Mouse (Mus musculus) heart, embryonic 14.5 days (tissue): Measurements from ENCODE around the gene Zc3h13. TPM values are rescaled to one million over a fixed set of nuclear protein-coding genes. Genes with fewer than 3 reads are reported as not detected.

Source experiments
- ATAC-seq: fragments of 200-750 bp; cut with Nextera tagmentation; 2 replicates; pipeline ENCODE4 v1.8.0; 2017; ENCODE audit warnings: low read depth, moderate TSS enrichment; ENCODE audit not compliant: insufficient number of reproducible peaks, insufficient read depth, low FRiP score
- H3K27ac ChIP-seq, 2 experiments: fragments of 200-500 bp in 1 of 2; fragments of 300-500 bp in 1 of 2; sonication (generic) in 1 of 2; replicated peaks in 1 of 2; 2 replicates each; pipeline ENCODE4 v1.5.1; 2012 to 2014; ENCODE audit warnings: low read depth in 2 of 2, low read length in 2 of 2, control low read depth in 1 of 2, mild to moderate bottlenecking in 1 of 2, mixed read lengths in 1 of 2; ENCODE audit not compliant: control insufficient read depth in 1 of 2, insufficient read depth in 1 of 2
- H3K27me3 ChIP-seq: fragments of 300-500 bp; sonication (generic); 2 replicates; pipeline ENCODE4 v1.6.1; 2014; ENCODE audit warnings: mild to moderate bottlenecking, low read length, control low read depth; ENCODE audit not compliant: control insufficient read depth, insufficient read depth
- H3K36me3 ChIP-seq: fragments of 300-500 bp; sonication (generic); 2 replicates; pipeline ENCODE4 v1.6.1; 2014; ENCODE audit warnings: mild to moderate bottlenecking, control low read depth, low read length, mixed read lengths; ENCODE audit not compliant: control insufficient read depth, insufficient read depth
- H3K4me1 ChIP-seq, 2 experiments: fragments of 200-500 bp in 1 of 2; fragments of 300-500 bp in 1 of 2; sonication (generic) in 1 of 2; 2 replicates each; pipeline ENCODE4 v1.6.1; 2012 to 2014; ENCODE audit warnings: low read length in 2 of 2, control low read depth in 1 of 2, mixed read lengths in 1 of 2; ENCODE audit not compliant: control insufficient read depth in 2 of 2, insufficient read depth in 2 of 2
- H3K4me2 ChIP-seq: fragments of 300-500 bp; sonication (generic); 2 replicates; pipeline ENCODE4 v1.6.1; 2014; ENCODE audit warnings: mild to moderate bottlenecking, low read length
- H3K4me3 ChIP-seq, 2 experiments: fragments of 200-500 bp in 1 of 2; fragments of 300-500 bp in 1 of 2; sonication (generic) in 1 of 2; 2 replicates each; pipeline ENCODE4 v1.5.1; 2012 to 2014; ENCODE audit warnings: low read length in 2 of 2, mild to moderate bottlenecking in 2 of 2, control low read depth in 1 of 2, low read depth in 1 of 2, moderate library complexity in 1 of 2; ENCODE audit not compliant: control insufficient read depth in 1 of 2, insufficient read depth in 1 of 2
- H3K9ac ChIP-seq: fragments of 300-500 bp; sonication (generic); 2 replicates; pipeline ENCODE4 v1.6.1; 2014; ENCODE audit warnings: mild to moderate bottlenecking, low read length
- H3K9me3 ChIP-seq: fragments of 300-500 bp; sonication (generic); 2 replicates; pipeline ENCODE4 v1.6.1; 2016; ENCODE audit warnings: low read length, control low read depth; ENCODE audit not compliant: control insufficient read depth
- WGBS: fragments of 180-500 bp; shearing (Covaris S2); extraction: QIAGEN DNeasy Blood & Tissue Kit; methylation state at CpG from one replicate; pipeline ENCODE4 v1.1.7; 2014; 5-methylcytosine and 5-hydroxymethylcytosine counted together
- polyA plus RNA-seq: library from polyadenylated mRNA; unstranded; fragments of >200 nt; fragmentation: Nextera tagmentation; extraction: Ambion mirVana; gene quantifications from 2 replicates; pipeline ENCODE4 v1.2.1, GENCODE M21; 2014

Zc3h13 gene
- polyA plus RNA-seq, result 20.1 and 20.9 TPM in 2 replicates

DNA sequence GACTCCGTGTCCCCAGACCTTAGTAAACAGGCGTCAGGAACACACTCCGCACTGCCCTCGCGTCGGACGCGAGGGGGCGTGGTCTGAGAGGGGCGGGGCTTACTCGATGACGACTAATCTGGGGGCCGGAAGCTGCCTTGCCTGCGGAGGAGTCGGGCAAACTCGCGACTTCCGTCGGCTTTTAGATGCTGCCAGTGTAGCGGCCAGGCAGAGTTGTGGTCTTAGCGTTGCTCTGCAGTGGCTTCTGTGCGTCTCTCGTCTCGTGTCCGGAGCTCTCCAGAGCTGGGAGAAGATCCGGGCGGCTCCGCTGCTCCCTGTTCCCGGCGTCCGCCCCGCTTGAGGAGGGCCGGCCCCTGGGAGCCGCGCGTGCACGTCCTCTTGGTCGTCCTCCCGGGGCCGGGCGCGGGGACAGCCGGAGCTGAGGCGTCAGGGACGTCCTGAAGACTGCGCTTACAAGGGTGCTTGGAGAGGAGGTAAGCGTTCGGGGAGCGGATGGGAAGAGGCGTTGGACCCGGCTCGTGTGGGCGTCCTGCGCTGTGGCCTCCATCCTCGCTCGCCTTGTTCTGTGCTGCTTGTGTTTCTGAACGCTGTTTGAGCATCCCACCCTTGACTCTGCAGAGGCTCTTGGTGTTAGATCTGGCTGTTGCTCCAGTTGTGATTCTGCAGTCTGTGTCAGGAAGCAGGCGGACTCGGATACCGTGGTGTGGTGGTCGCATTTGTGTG is at the start of gene Zc3h13:
Gene Zc3h13, plus strand, starts transcription at position 181 of the 723 bp plus-strand sequence.
- H3K27ac ChIP-seq, result peak within 1 kb of the TSS; percentile 74 to 87
- under 1% methylated on average over 60 of the region's 61 CpGs for WGBS

GRCm38 (mm10) chr14:75235552-75235951 is 48.6 kb upstream of the Zc3h13 start:
- no peaks in the 10 kb centered on the region for H3K4me1 ChIP-seq
- no peak overlapping the region for H3K4me3 ChIP-seq
- no peak for ATAC-seq
- no peak overlapping the region for H3K9ac ChIP-seq
- no peaks in the 10 kb centered on the region for H3K9me3 ChIP-seq
- no peaks in the 10 kb centered on the region for H3K36me3 ChIP-seq
- H3K27ac ChIP-seq, result no peak overlapping the region
- H3K27me3 ChIP-seq, result no peaks in the 10 kb centered on the region
- H3K4me2 ChIP-seq, result no peak overlapping the region
- WGBS, result 85% methylated on average over 8 of the region's 8 CpGs

More for the DNA sequence above, at the start of gene Zc3h13:
- no peaks in the 10 kb centered on the region for H3K36me3 ChIP-seq
- no peaks in the 10 kb centered on the region for H3K9me3 ChIP-seq
- peak; percentile 99 for ATAC-seq
- peak within 1 kb of the TSS; percentile 93 for H3K4me2 ChIP-seq
- H3K4me1 ChIP-seq, result peaks cover 2 to 15% of the 10 kb centered on the region in 2 experiments
- peak within 1 kb of the TSS; percentile 94 to 99 for H3K4me3 ChIP-seq
- H3K9ac ChIP-seq, result peak within 1 kb of the TSS; percentile 94
- H3K27me3 ChIP-seq, result no peaks in the 10 kb centered on the region

DNA sequence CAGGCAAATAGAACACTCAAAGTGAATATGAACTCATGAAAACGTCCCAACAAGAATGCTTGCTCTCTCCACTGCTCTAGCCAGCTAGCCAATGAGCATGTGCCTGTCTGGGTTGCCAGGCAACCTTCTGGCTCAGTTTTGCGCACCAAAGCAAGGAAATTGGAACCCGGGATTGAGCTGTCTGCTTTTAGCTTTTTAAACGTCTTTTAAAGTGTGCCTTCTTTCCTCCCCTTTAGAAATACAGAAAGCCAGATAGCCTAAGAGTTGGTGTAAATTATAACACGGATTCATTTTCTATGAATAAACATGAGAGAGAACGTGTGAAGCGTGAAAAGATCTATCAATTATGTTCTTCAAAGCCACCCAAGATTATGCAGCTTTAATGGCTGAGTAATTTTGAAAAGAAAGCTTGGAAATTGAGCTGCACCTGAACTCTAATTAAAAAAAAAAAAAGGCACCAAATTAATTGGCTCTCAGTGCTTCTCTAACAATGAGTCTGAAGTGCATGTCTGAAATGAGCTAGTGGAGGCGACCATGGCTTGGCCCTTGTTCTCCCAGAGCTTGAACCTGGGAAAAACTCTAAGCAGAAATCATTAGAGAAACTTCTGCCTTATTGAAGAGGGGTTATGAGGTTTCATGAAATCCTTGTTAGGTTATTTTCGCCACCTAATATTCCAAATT is 48.1 kb upstream of the Zc3h13 start:
- Histone ChIP-seq H3K4me2 (no peak overlapping the region), H3K9me3 (no peaks in the 10 kb centered on the region), H3K9ac (no peak overlapping the region), H3K4me1 (no peaks in the 10 kb centered on the region), H3K36me3 (no peaks in the 10 kb centered on the region), H3K27me3 (no peaks in the 10 kb centered on the region), H3K4me3 (no peak overlapping the region), H3K27ac (no peak overlapping the region)
- 65% methylated on average over 9 of the region's 9 CpGs for WGBS
- ATAC-seq, result no peak

GRCm38 (mm10) chr14:75236636-75237003 is 47.6 kb upstream of the Zc3h13 start:
- no peaks in the 10 kb centered on the region for H3K27me3 ChIP-seq
- no peaks in the 10 kb centered on the region for H3K36me3 ChIP-seq
- 78% methylated on average over 4 of the region's 4 CpGs for WGBS
- no peak overlapping the region for H3K27ac ChIP-seq
- no peak overlapping the region for H3K4me2 ChIP-seq
- no peaks in the 10 kb centered on the region for H3K9me3 ChIP-seq
- no peak overlapping the region for H3K4me3 ChIP-seq
- H3K4me1 ChIP-seq, result no peaks in the 10 kb centered on the region
- no peak overlapping the region for H3K9ac ChIP-seq
- ATAC-seq, result no peak

GRCm38 (mm10) chr14:75237096-75237495 is 47.1 kb upstream of the Zc3h13 start:
- Histone ChIP-seq H3K36me3 (no peaks in the 10 kb centered on the region), H3K4me2 (no peak overlapping the region), H3K9me3 (no peaks in the 10 kb centered on the region), H3K4me3 (no peak overlapping the region), H3K27me3 (no peaks in the 10 kb centered on the region), H3K27ac (no peak overlapping the region), H3K9ac (no peak overlapping the region), H3K4me1 (no peaks in the 10 kb centered on the region)
- WGBS, result 77% methylated on average over 8 of the region's 8 CpGs
- no peak for ATAC-seq

DNA sequence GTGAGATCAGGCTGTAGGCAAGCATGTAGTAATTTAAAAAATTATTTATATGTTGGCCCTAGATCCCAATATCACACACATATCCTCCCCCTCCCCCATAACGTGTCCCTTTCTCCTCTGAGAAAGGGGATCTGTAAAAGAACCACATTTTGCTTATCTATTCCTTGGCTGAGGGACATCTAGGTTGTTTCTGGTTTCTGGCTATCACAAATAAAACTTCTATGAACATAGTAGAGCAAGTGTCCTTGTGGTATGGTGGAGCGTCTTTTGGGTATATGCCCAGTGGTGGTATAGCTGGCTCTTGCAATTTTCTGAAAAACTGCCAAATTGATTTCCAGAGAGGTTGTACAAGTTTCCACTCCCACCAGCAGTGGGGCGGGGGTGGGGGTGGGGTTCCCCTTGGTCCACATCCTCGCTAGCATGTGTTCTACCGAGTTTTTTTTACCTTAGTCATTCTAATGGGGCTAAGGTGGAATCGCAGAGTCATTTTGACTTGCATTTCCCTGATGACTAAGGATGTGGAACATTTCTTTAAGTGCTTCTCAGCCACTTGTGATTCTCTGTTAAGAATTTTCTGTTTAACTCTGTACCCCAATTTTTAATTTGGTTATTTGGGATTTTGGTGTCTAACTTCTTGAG is 46.0 kb upstream of the Zc3h13 start:
- Histone ChIP-seq H3K4me2 (no peak overlapping the region), H3K9me3 (no peaks in the 10 kb centered on the region), H3K9ac (no peak overlapping the region), H3K36me3 (no peaks in the 10 kb centered on the region), H3K27ac (no peak overlapping the region), H3K4me1 (no peaks in the 10 kb centered on the region), H3K4me3 (no peak overlapping the region), H3K27me3 (no peaks in the 10 kb centered on the region)
- no peak for ATAC-seq
- WGBS, result 70% methylated on average over 6 of the region's 6 CpGs

DNA sequence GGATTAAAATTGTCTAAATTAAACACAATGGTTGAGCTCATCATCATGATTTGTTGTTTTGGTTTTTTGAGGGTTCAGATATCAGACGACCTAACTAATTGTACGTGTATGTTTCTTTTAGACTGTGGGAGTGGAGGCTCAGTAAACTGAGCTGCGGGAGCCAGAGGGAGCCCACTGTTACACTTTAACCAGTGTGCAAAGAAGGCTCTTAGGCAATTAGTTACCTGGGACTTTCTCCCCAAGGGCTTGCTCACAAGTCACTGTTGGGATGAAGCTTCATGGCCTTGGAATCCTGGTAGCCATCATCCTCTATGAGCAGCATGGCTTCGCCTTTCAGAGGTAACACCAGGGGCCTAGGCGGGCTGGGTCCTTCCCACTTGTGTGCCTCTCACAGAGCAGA is 42.1 kb upstream of the Zc3h13 start, which contains the start of gene Cpb2:
Gene Cpb2, plus strand, starts transcription at position 201 of the 400 bp plus-strand sequence.
- no peaks in the 10 kb centered on the region for H3K27me3 ChIP-seq
- no peak within 1 kb of the TSS for H3K9ac ChIP-seq
- no peak within 1 kb of the TSS for H3K4me3 ChIP-seq
- H3K4me1 ChIP-seq, result no peaks in the 10 kb centered on the region
- 80% methylated on average over 5 of the region's 5 CpGs for WGBS
- H3K4me2 ChIP-seq, result no peak within 1 kb of the TSS
- ATAC-seq, result no peak
- no peaks in the 10 kb centered on the region for H3K9me3 ChIP-seq
- H3K36me3 ChIP-seq, result no peaks in the 10 kb centered on the region
- no peak within 1 kb of the TSS for H3K27ac ChIP-seq
